Mouse (Mus musculus) heart, adult 2 months (tissue): ENCODE data around the gene Cacna1e.

Experiments
- EP300 ChIP-seq: fragments of 200-500 bp; IDR thresholded peaks from 2 replicates; pipeline ENCODE4 v1.6.1; 2011; ENCODE audit warnings: low read depth, low read length, control low read depth; ENCODE audit not compliant: insufficient read depth
- POLR2A ChIP-seq: fragments of 200-500 bp; IDR thresholded peaks from 2 replicates; pipeline ENCODE4 v1.6.1; 2011; ENCODE audit warnings: mild to moderate bottlenecking, low read depth, low read length, control low read depth; ENCODE audit not compliant: insufficient read depth

DNA sequence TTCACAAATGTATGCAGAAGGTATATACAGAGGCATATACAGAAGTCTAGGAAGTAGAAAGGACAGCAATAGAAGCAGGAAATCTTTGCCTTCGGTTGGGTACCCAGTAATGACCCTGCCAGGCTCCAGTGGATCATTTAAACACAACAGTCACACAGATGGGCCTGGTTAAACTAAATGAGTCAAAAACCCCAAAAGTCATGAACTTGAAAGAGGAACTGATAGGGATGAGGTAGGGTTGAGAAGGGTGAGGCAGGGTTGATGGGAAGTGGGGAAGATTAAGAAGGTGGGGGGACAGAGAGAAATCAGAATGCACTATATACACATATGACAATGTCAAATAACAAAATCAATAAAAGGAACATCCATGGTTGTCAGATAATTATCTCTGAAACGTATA, 347.5 kb downstream of the Cacna1e start:
- TF ChIP-seq POLR2A (no peak), EP300 (no peak)
